Mouse (Mus musculus) ES-Bruce4 (cell line): ENCODE measurements around the gene Rasa2. TPM values are rescaled to one million over a fixed set of nuclear protein-coding genes. Genes with fewer than 3 reads are reported as not detected.
A peak's percentile ranks its signal among the peaks of the same experiment; 100 is the strongest.

Source experiments
- H3K27ac ChIP-seq: 2 replicates; pipeline ENCODE4 v1.5.1; 2012; ENCODE audit warnings: low read length, inconsistent platforms; ENCODE audit not compliant: insufficient read depth
- H3K27me3 ChIP-seq: 2 replicates; pipeline ENCODE4 v1.6.1; 2012; ENCODE audit warnings: mild to moderate bottlenecking, low read length, inconsistent platforms; ENCODE audit not compliant: control insufficient read depth, poor library complexity, insufficient read depth, severe bottlenecking
- H3K36me3 ChIP-seq: 2 replicates; pipeline ENCODE4 v1.6.1; 2012; ENCODE audit warnings: inconsistent platforms, mild to moderate bottlenecking, low read length, moderate library complexity; ENCODE audit not compliant: control insufficient read depth, poor library complexity, insufficient read depth, severe bottlenecking
- H3K4me1 ChIP-seq: one replicate; pipeline ENCODE4 v1.8.1; 2011; ENCODE audit warnings: low read length; ENCODE audit not compliant: control insufficient read depth, insufficient read depth
- H3K4me3 ChIP-seq: 2 replicates; pipeline ENCODE4 v1.5.1; 2011; ENCODE audit warnings: low read depth, mild to moderate bottlenecking, low read length
- H3K9ac ChIP-seq: 2 replicates; pipeline ENCODE4 v1.6.1; 2012; ENCODE audit warnings: low read depth, mild to moderate bottlenecking, inconsistent platforms; ENCODE audit not compliant: poor library complexity, severe bottlenecking
- H3K9me3 ChIP-seq: replicated peaks from 2 replicates; pipeline ENCODE4 v1.6.1; 2012; ENCODE audit warnings: mild to moderate bottlenecking, low read length, inconsistent platforms; ENCODE audit not compliant: control insufficient read depth, poor library complexity, insufficient read depth, severe bottlenecking
- CTCF ChIP-seq: IDR thresholded peaks from one replicate; pipeline ENCODE4 v1.8.1; 2011; ENCODE audit warnings: low read depth, low read length
- EP300 ChIP-seq: IDR thresholded peaks from 2 replicates; pipeline ENCODE4 v1.6.1; 2011; ENCODE audit warnings: low read depth, low read length; ENCODE audit not compliant: insufficient read depth
- POLR2A ChIP-seq: IDR thresholded peaks from one replicate; pipeline ENCODE4 v1.8.1; 2011; ENCODE audit warnings: low read length; ENCODE audit not compliant: insufficient read depth
- polyA plus RNA-seq: library from polyadenylated mRNA; stranded (reverse); fragments of >200 nt; gene quantifications from 2 replicates; pipeline ENCODE4 v1.2.4, GENCODE M21; 2011; ENCODE audit warnings: low read depth; ENCODE audit not compliant: missing spikeins, insufficient read depth, insufficient read length

The Rasa2 gene
- polyA plus RNA-seq, 1 experiment, result 18.3 TPM

DNA sequence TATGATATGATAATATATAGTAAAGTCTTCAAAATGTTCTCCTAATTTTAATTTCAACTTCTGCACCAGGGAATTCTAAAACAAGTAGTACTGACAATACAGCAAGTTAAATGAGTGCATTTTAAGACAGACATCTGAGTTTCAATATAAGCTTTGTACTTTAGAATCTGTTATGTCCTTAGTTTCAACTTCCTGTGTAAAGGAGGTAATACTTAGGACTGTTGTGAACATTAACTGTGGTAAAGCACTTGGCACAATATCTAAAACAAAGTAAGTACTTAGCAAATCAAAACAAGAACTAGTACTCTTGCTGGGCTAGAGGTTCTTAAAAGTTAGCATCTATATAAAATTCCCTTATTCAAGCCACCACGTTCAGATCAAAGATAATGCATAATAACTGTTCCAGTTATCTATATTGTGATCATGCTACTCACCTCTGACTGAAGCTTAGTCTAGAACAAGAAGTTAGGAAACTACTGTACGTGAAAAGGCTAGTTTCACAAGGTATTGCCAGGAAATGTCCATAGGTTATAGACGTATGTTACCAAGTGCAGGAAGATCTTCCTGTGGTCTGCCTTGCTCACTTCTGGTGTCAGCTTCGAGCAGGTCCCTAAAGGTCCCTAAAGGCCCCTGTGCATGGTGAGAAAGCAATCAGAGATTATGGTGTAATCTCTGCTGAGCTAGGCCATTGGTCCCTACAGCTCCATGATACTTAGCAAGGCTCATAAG lies 12.8 kb downstream of the Rasa2 start:
- H3K9ac ChIP-seq, result no peak overlapping the region
- H3K9me3 ChIP-seq, result no peaks in the 10 kb centered on the region
- H3K36me3 ChIP-seq, result no peaks in the 10 kb centered on the region
- H3K4me1 ChIP-seq, result no peaks in the 10 kb centered on the region
- no peak overlapping the region for H3K4me3 ChIP-seq
- H3K27ac ChIP-seq, result no peak overlapping the region
- H3K27me3 ChIP-seq, result no peaks in the 10 kb centered on the region
- TF ChIP-seq CTCF (no peak), EP300 (no peak), POLR2A (no peak)

DNA sequence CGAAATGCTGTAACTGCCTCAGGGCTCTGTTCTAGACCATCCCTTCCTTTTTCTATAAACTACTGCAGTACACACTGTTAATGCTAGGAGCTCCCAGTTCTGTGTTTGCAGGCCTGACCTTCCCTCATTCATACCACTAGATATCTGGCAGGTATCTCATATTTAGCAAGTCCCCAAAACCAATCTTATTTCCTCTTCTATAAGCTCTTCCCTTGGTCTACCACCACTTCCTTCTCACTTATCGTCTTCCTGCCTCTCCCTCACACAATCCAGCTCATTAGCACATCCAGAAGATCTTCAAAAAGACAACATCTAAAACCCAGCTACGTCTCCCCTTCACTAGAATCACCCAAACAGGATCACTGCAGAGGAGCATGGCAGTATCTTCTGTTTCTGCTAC lies 19.1 kb downstream of the Rasa2 start:
- Histone ChIP-seq H3K4me1 (no peaks in the 10 kb centered on the region), H3K9ac (no peak overlapping the region), H3K36me3 (peaks cover 3% of the 10 kb centered on the region; the same call in 1 of the 2 replicates), H3K27ac (no peak overlapping the region), H3K27me3 (no peaks in the 10 kb centered on the region), H3K4me3 (no peak overlapping the region), H3K9me3 (no peaks in the 10 kb centered on the region)
- TF ChIP-seq POLR2A (no peak), CTCF (no peak), EP300 (no peak)

DNA sequence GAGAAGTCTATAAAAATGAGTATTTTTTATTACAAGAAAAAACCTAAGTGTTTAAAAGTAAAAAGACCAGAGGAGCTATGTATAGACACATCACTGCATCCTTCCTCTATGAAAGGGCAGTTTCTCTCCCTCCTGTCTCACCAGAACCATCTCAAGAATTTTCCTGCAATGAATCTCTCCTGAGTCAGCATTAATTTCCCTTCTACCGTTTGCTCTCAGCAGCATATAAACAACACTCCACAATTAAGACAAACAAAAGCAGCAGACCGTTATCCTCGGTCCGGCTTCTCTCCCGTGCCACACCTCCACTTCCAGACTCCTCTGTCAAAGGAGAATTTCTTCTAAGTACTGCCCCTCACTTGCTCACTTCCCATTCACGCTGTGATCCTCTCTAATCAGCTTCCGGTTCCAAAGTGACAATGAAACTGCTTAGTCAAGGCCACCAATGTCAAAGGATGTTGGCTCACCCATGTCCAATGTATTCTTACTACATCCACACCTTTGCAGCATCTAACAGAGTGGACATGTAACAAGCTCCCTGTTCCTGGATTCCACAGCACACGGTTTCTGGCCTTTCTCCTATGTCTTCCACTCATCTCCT lies 19.6 kb downstream of the Rasa2 start:
- TF ChIP-seq EP300 (no peak), POLR2A (no peak), CTCF (no peak)
- Histone ChIP-seq H3K27ac (no peak overlapping the region), H3K4me1 (no peaks in the 10 kb centered on the region), H3K4me3 (no peak overlapping the region), H3K9me3 (peaks cover 5% of the 10 kb centered on the region), H3K36me3 (peaks cover 3% of the 10 kb centered on the region; the same call in 1 of the 2 replicates), H3K27me3 (no peaks in the 10 kb centered on the region), H3K9ac (no peak overlapping the region)

DNA sequence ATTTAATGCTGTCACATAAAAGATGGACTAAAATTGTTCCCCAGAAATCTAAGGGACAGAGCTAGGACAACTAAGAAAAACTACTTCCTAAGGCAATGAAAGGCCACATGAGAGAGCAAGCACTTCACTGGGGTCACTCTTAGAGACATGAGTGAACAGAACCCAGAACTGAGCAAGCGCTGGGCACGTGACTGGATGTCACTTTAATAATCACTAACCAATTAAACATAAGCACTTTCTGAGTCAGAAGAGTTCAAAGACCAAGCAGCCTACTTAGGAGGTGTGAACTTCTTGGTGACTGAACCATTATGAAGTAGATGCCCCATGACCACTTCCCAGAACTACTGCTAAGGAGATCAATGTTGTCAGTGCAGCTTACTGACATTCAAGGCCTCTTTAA lies 20.6 kb downstream of the Rasa2 start:
- H3K36me3 ChIP-seq, result peaks cover 3% of the 10 kb centered on the region; the same call in 1 of the 2 replicates
- no peak overlapping the region for H3K9ac ChIP-seq
- H3K27me3 ChIP-seq, result no peaks in the 10 kb centered on the region
- TF ChIP-seq CTCF (no peak), POLR2A (no peak), EP300 (no peak)
- H3K4me3 ChIP-seq, result no peak overlapping the region
- peaks cover 7% of the 10 kb centered on the region for H3K9me3 ChIP-seq
- H3K4me1 ChIP-seq, result no peaks in the 10 kb centered on the region
- H3K27ac ChIP-seq, result no peak overlapping the region

DNA sequence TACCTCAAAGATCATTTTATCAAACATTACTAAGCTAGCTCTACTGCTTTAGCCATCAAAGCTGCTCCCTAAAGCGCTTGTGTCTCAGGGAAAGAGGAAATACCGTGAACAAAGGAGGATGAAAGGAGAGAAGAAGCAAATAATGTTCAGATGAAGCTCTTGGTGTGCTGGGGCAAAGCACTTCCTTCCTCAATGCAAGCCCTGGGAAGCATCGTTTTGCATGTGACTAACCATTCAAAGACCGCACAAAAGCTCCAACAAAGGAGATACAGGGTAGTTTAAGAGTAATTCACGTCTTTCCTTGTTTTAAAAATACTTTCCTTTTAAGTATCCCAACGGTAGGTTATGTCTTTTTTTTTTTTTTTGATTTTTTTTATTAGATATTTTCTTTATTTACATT lies 28.0 kb downstream of the Rasa2 start:
- H3K9me3 ChIP-seq, result peaks cover 7% of the 10 kb centered on the region
- no peak for TF ChIP-seq EP300
- no peaks in the 10 kb centered on the region for H3K27me3 ChIP-seq
- peaks cover 3% of the 10 kb centered on the region; the same call in 1 of the 2 replicates for H3K36me3 ChIP-seq
- no peak overlapping the region for H3K9ac ChIP-seq
- no peak overlapping the region for H3K4me3 ChIP-seq
- H3K4me1 ChIP-seq, result peaks cover 3% of the 10 kb centered on the region
- 0 out of 2 replicates have a peak overlapping the region, but pooled peaks have one; percentile 38 for H3K27ac ChIP-seq

DNA sequence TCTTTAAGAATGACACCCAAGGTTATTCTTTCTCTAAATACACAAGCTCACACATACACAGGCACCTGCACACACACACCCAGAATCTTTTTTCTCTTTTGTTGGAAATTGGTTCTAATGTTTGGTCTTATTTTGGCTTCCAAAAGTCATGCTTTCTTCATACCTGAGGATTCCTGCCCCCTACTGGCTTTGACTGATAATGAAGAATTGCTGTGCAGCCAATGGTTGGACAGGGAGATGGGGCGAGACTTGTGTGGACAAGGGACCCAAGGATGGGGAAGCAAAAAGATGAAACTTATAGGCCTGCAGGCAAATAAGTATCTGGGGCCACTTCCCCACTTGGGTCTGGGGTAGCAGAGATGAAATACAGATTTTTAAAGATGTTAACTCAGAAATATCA lies 33.5 kb downstream of the Rasa2 start:
- no peaks in the 10 kb centered on the region for H3K27me3 ChIP-seq
- no peak overlapping the region for H3K4me3 ChIP-seq
- H3K4me1 ChIP-seq, result no peaks in the 10 kb centered on the region
- H3K9ac ChIP-seq, result no peak overlapping the region
- no peak overlapping the region for H3K27ac ChIP-seq
- TF ChIP-seq EP300 (no peak), POLR2A (no peak), CTCF (peak; percentile 27)
- H3K9me3 ChIP-seq, result no peaks in the 10 kb centered on the region
- H3K36me3 ChIP-seq, result peaks cover 3% of the 10 kb centered on the region; the same call in 1 of the 2 replicates
